Mouse (Mus musculus) layer of hippocampus, adult 18-20 months (tissue): ENCODE results near the gene Rufy4. TPM values are rescaled to one million over a fixed set of nuclear protein-coding genes. Genes with fewer than 3 reads are reported as not detected.

Experiments
- DNase-seq, 2 experiments: peaks; one replicate each; pipeline ENCODE4 v3.0.0; 2022; ENCODE audit warnings: low spot score in 2 of 2
- total RNA-seq, 2 experiments: library from RNA; stranded (reverse); gene quantifications; 2 replicates each; pipeline ENCODE4 v1.2.3; 2021

The Rufy4 gene
- total RNA-seq, 2 experiments from 2014 or later, result not detected

DNA sequence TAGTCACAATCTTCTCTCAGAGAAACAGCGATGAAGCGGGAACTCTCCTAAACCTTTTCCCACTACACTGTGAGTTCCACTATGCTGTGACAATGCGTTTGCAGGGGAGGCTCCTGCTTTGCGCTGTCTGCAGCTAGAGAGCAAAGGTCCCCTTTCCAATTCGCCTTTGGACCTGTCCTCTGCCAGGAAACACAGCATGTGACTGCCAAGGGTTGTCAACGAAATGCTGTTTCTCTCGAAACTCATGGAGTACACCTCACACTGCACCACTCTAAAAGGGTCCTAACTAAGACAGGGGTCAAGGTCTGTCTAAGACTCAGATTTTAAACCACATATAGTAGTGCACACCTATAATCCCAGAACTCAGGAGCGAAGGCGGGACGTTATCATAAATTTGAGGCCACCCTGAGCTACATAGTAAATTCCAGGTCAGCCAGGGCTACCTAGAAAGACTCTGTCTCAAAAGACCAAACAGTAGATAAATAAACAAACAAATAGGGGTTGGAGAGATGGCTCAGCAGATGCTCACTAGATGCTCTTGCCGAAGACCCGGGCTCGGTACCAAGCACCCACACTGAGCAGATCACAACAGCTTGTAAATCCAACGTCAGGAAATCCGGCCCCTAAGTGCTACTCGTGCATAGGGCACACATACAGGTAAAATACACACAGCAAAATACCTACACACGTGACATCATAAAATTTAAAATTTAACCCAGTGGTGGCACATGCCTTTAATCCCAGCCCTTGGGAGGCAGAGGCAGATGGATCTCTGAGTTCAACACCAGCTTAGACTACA lies 71.5 kb downstream of the Rufy4 start:
- peak in 1 of 2 experiments; percentile 49 for DNase-seq

Other genes starting within 250 kb of the Rufy4 start
- 10 to 100 TPM; 37.0 to 39.6 TPM for gene Tns1, start 1.1 kb upstream of the Rufy4 start, total RNA-seq
- gene Cxcr2, start 28.4 kb downstream of the Rufy4 start, total RNA-seq, result not detected
- gene Cxcr1, start 69.1 kb downstream of the Rufy4 start, total RNA-seq, result not detected
- 100 to 1,000 TPM; 376 to 401 TPM for gene Arpc2, start 110.5 kb downstream of the Rufy4 start, total RNA-seq
- gene Gpbar1, start 153.0 kb downstream of the Rufy4 start, total RNA-seq, result not detected
- 100 to 1,000 TPM; 163 to 168 TPM for gene Aamp, start 159.2 kb downstream of the Rufy4 start, total RNA-seq
- gene Pnkd, start 159.4 kb downstream of the Rufy4 start, total RNA-seq, result 100 to 1,000 TPM; 192 to 206 TPM
- 10 to 100 TPM; 23.6 to 27.1 TPM for gene Tmbim1, start 180.1 kb downstream of the Rufy4 start, total RNA-seq
- gene Catip, start 236.6 kb downstream of the Rufy4 start, total RNA-seq, result 1 to 10 TPM; 1.0 to 1.2 TPM
- 1 to 10 TPM; 3.2 to 4.5 TPM for gene Slc11a1, start 249.7 kb downstream of the Rufy4 start, total RNA-seq